Mouse (Mus musculus) ovary, postnatal 14 days (tissue): Measurements from ENCODE around the gene Cars.
"Not testable (repeated sequence)": the region's sequence is repeated elsewhere in the genome, so short reads cannot be mapped to it uniquely, and the experiment has no call there.

Experiments used
- DNase-seq: peaks from one replicate; pipeline ENCODE4 v3.0.0; 2022; ENCODE audit warnings: low spot score

Cars gene

DNA sequence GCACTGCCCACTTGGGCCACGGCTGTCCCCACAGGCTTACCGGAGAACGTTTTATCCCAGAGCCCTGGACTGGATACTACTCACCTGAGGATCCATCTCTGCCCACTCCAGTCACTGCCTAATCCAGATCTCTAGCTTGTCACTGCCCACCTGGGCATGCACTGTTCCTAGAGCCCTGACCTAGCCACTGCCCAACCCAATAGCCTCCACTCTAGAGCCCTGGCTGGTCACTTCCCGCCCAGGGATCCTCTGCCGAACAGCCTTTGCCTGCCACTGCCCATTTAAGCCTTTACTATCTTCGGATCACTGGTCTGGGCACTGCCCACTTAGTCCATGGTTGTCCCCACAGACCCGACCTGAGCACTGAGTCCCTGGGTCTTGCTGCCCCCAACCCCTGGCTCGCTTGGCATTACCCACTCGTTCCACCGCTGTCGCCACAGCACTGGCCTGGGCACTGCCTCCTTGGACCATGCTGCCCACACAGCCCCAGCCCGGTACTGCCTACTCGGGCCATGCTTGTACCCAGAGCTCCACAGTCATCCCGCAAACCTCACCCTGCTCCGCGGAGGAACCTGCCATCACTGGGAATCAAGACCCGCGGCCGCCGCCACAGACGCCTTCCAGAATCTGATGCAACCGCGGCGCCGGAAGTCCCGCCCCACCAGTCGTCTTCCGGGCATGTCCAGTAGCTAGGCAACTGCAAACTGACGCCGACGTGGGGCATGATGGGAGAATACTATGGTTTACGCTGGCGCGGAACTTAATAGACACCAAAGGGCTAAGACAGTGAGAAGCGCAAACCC is at the start of gene Cars:
Gene Cars (minus strand): TSS at position 663 of the 803 bp plus-strand sequence.
- DNase-seq = peak; percentile 85

DNA sequence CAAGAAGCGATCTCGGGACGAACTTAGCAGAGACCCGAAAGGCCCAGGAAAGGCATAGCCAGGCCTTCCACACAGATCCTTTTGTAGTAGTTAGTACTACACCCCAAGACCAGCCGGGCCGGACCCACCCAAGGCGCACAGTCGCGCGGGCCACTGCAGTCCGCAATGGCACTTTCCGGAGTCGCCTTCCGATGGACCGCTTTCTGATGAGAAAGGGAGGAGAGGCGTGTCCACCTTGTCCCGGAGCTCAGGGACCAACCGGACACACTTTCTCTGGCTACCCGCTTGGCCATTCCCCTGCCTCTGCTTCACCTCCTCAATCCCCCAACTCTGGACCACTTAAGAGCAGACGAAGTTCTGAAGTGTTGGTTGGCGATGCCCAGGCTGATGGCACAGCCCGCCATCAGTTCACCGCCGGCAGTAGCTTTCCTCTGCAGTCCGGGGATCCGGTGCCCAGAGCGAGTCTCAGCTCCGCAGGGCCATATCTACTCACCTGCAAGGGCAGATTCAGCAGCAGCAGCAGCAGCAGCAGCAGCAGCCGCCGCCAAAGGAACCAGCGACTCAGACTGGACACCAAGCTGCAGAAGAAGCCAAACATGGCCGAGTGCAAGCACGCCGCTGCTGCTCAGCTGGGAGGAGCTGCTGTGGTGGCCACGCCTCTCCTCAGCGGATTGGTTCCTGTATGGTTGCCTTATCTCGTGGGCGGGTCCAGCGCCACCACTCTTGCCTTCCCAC is 49.3 kb upstream of the Cars start, which contains the start of gene Tnfrsf22:
Gene Tnfrsf22 (minus strand): TSS at position 628 of the 735 bp plus-strand sequence.
- peak; percentile 65 for DNase-seq

DNA sequence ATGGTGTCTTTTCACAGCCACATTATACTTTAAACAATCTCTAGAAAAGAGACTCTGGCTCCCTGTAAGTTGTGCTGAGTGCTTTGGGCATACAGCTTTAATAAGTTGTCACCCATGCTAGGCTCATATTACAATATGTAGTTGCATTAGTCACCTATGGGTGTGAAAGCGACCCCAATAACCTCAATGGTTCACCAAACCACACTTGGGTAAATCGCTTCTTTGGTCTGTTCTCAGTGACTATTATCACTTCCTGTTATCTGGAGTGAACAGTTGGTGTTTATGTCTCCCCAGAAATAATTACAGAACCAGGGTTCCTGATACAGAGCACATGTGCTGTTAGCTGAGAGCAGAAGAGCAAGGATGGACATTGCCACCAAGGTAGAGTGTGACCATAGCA is 44.1 kb upstream of the Cars start:
- not testable (repeated sequence) for DNase-seq

DNA sequence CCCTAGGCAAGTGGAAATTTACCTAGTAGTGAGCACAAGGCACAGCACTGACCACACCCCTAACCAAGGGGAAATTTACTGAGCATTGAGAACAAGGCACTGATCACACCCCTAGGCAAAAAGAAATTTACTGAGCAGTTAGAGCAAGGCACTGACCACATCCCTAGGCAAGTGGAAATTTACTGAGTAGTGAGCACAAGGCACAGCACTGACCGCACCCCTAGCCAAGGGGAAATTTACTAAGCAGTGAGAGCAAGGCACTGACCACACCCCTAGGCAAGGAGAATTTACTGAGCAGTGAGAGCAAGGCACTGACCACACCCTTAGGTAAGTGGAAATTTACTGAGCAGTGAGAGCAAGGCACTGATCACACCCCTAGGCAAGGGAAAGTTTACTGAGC is 36.8 kb upstream of the Cars start:
- no peak for DNase-seq

DNA sequence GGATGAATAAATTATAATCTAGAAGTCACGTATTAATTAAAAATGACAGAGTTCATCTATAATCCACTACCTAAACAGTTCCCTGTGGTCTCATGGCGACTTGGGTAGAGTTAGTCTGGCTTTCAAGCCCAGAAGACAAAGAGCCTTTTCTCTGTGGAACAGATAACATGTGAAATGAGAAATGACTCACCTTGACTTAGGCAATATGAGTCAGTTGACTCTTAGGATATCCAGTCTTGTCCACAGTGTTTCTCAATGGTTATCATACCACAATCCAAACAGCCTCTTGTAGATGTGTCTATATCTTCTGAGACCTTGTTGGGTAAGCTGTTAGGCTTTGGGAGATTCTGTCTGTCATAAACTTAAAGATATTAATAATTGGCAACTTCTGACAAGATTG is 31.6 kb upstream of the Cars start:
- DNase-seq = no peak

DNA sequence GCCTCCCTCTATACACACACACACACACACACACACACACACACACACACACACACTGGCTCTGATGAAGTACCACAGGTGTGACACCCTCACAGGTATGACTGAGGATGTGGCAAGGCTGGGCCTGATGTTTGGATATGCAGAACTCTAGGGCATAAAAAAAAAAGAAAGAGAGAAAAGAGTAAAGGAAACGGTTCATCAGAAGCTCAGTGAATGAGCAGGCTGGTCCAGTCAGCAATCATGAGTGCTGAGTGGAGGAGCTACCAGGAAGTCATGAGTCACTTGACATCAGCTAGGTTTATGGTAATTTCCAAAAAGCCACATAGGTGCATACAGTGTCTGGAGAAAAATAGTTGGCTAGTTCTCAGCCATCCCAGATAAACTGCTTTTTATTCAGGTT is 29.6 kb upstream of the Cars start:
- no peak for DNase-seq

DNA sequence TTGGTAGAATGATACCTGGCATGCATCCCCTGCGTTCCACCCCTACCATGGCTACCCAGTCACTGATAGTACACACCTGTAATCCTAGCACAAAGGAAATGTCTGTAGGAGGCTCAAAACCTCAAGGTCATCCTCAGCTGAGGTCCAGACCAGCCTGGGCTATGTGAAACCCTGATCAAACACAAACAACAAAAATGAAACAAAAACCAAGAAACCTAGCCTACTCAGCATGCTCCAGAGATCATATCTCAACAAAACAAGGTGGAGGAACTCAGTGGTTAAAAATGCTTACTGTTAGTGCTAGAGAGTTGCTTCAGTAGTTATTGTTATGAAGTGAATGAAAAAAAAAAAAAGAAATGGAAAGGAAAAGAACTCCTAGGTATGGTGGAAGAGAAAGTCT is 28.6 kb upstream of the Cars start, which contains the start of gene Tnfrsf26:
Gene Tnfrsf26 (minus strand): TSS at position 183 of the 400 bp plus-strand sequence.
- DNase-seq = no peak

DNA sequence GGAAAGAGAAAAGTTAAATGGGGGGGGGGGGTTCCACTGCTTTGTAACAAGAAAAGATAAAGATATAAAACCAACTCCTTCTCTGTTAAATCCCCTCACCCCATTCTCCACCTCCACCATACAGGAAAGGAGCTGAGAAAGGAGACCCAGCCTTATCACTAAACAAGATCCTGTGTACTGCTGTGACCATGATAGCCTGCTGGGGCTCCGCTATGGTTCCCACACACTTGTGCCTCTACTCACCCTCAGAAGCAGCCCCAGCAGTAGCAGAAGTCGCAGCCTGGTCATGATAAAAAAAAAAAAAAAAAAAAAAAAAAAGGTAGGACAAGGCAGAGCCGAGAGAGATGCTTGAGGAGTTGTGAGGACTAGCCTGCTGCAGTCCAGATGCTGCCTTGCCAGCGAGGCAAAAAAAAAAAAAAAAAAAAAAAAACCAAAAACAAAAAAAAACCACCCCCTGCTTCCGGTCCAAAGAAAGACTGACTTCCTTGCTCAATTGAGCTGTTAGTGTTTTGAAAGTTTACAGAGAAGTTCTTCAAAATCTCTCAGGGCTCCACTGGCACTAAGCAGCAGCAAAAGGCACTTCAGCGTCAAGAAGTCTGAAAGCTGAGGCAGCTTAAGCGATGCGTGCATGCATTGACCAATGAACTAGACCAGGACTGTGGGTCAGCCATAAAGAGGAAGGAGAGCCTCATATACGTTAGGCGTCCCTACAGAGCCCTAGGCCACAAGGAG is 27.8 kb upstream of the Cars start:
- DNase-seq = no peak

DNA sequence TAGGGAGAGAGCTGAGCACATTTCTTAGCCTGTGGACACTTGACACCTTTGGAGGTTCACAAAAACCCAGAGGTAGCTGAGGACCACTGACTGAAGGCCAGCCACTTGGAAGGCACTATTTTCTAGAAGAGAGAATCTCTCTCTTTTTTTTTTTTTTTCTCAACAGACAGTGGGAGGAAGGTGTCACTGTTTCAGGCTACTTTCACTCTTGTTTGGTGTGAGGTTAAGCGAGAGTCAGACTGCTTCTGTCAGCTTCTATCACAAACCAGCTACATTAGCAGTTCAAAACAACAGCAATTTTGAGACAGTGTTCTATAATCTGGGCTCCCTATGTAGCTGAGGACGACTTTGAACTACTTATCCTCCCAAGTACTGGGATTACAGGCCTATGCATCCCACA is 26.3 kb upstream of the Cars start:
- DNase-seq = no peak

DNA sequence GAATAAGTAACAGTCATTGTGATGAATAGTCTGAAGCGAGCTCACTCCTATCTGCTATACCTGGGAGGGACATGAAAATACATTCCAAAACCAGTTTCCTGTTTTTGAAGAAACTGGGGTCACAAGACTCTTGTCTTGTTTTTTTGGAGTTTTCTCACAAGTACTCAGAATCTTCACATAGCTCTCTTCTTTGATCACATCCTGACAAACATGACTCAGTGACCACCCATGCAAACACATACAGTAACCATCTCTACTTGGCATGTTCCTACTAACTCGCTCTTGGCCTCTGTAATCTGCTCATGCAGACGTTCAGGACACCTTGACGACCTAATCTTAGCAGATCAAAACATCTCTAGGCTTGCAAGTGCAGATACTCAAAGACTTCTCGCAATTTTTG is 25.3 kb upstream of the Cars start:
- no peak for DNase-seq

DNA sequence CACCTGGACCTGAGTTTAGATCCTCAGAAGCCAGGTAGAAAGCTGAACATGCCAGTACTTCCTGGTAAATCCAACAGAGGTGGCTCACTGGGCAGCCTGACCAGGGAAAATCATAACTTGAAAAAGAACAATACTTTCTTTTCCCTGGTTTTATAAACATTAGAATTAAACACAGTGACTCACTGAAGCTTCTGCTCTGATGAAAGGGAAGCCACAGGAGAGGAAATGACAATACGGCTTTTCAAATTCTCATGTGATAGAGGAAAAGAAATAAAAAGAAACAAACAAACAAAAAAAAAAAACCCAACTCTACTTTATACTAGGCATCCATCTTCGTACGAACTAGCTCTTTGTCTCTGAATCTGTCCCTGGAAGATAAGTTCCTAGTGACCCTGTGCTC is 24.7 kb upstream of the Cars start:
- DNase-seq = no peak

DNA sequence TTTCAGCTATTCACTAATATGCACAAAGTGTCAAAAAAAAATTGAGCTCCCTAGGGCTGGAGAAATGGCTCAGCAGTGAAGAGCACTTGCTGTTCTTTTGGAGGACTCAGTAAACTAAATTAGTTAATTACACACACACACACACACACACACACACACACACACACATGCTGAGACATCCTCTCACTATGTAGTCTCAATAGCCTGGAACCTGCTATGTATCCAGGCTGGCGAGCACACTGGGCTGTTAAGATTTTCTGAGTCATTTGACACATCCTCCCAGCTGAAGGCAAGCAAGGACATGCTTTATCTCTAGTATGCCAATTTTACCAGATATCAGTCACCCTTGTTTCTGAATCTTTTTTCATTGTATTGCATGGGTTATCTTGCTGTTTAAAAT is 21.1 kb upstream of the Cars start:
- DNase-seq = no peak

DNA sequence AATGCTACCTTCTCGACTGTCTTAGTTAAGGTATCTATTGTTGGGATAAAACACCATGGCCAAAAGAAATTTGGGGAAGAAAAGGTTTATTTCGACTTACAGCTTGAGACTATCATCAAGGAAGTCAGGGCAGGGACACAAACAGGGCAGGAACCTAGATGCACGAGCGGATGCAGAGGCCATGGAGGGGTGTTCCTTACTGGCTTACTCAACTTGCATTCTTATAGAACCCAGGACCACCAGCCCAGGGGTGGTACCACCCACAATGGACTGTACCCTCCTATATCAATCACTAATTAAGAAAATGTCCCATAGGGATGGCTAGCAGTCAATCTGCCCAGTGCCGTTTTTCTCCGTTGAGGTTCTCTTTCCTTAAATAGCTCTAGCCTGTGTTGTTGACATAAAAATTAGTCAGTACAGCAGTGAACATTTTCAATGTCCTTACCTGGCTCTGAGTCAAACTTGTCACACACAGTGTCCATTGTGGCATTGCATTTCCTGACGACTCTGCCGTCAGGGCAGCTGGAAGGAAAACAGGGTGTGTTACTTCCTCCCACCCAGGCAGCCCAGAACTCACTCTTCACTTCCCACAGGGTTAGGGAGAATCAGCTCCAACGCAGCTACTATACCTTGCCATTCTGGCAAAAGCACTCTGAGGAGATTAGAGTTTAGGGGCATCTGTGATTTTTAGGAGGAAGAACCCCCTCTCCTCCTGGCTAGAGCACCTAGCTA is 14.7 kb upstream of the Cars start:
- no peak for DNase-seq

DNA sequence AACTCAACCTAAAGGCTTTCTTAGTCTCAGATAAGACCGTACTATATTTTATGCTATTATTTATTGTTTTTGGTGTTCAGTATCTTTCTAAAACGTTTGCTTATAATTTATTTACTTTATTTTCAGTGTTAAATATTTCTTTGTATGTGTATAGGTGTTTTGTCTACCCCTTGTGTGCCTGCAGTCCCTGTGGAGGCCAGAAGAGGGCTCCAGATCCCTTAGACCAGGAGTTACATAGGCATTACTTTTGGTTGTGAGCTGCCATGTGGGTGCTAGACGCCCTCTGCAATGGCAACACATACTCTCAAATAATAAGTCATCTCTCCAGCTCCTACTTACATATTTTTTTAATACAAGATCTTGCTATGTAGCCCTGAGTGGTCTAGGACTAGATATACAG is 12.3 kb upstream of the Cars start:
- DNase-seq = no peak

DNA sequence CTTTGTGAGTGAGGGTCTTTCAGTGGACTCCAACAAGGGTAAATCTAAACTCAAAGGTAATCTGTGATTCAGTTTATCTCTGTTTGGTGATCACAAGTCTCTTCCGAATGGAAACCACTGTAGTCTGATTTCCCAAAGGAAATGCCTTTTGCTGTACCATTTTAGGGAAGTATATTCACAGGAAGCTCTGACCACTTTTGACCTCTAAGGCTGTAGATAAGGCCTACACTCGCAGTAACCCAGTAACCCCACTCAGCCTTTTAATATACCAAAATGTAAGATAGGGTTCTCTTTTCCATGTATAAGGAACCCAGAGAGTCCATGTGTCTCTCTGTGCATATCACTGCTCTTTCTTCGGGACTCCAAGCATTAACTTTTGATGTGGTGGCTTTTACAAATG is 5.4 kb upstream of the Cars start:
- DNase-seq = no peak

DNA sequence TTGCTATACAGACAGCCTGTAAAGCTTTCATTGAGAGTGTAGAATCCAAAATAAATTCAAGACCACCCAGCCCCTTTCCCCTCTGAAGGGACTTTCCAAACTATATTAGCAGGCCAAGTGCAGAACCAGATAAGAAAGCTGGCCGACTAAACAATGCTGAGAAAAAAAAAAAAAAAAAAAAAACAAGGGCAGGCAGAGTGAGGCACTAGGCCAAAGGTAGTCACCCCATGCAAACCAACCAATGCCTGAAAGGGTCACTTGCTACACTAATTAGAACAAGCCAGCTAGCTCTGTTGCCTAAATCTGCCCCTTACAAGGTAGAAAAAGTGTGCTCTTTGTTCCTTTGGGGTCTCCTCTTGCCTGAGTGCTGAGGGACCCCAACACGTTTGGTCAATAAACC is 5.0 kb upstream of the Cars start:
- DNase-seq = no peak

DNA sequence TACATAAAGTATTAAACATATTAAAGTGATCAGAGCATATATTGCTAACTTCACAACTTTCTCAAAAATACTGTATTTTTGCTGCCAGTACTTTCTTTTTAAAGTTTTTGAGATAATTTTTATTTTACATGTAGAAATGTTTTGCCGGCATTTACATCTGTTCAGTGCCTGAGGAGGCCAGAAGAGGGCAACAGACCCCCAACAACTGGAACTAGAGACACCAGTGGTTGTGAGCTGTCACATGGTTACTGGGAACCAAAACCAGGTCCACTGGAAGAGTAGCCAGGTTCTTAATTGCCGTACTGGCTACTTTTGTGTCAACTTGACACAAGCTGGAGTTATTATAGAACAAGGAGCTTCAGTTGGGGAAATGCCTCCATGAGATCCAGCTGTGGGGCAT is 1.8 kb upstream of the Cars start:
- DNase-seq = no peak

DNA sequence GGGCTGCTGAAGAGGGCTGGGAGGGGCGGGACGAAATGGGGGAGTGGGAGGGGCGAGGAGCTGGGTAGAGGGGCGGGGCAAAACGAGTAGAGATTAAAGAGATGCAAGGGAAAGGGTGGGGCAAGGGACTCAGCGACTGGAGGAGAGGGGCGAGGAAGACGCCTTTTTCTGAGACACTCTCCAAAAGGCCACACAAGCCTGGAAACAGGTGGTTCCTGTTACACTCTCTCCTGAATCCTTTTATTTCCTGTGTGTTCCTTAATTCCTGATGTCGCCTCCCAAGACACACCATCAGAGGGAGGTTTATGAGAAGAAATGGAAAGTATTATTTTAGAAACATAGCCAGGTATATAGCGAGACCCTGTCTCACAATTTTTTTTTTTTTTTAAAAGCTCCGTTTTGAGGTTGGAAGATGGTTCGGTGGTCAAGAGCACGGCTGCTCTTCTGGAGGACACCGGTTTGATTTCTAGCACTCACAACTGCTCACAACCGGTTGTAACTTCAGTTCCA is 396 bp upstream of the Cars start:
- no peak for DNase-seq

DNA sequence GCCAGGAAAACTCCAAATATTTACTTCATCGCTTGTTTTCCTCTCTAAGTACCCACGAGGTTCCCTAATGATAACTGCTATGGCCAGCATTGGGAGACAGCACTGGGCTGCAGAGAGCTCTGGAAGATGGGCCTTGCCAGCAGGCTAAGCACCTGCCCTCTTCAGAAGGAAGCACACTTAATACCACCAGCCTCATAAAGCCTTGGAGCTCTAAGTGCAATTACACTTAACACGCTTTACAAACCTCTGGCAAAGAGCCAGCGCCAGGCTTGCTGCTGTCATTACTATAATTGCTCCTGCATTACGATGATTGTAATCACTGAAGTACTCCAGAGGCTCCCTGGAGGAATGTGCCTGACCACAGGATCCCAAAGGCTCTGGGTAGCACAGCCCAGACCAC is 5.0 kb downstream of the Cars start:
- DNase-seq = no peak

DNA sequence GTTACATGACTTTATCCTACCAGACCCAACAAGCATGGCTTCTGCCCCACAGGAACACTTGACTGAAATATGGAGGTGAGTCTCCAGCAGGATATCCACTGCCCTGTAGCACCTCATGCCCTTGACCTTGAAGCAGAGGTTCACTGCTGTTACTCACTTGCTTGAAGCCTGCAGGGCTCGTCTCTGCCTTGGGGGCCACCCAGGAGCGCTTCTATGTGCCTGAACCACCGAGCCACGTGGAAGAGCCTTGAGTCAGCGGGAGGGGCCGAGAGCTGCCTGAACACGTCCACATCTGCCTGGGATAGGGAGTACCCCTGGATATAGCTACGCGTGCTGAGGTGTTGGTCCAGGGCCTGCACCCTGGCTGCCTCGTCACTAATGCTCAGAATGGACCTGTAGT is 7.6 kb downstream of the Cars start:
- DNase-seq = no peak

DNA sequence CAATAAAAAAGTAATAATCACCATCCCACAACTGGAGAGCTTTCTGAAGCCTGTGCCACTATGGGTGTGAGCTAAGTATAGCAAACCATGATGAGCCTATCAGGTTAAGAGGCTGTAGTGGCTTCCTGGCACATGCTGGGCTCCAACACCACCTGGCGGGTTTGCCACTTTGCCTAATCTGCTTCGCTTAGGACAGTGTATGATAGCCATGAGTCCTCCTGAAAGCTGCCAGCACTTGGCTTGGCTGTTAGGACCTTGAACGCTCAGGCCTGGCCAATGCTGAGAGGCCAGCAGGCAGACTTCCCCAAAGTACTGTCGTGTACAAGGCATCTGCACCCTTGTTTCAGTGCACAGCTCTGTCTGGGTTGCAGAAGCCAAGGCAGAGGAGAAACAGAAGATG is 11.9 kb downstream of the Cars start:
- DNase-seq = no peak

DNA sequence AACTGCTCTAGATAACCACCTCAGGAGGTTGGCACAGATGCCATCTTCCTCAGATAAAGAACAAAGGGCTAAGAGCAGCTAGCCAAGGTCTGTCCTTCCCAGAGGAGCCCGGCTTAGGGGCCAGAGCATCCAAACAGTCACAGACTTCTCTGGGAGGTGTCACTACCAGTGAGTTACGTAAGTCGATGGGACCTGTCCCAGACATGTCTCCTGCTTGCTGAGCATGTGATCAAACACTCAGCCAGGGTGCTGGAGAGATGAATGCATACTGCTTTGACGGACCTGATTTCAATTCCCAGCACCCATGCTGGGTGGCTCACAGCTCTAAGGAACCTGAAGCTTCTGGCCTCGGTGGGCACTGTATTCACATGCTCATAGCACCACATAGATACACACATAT is 12.3 kb downstream of the Cars start:
- DNase-seq = no peak
